Mouse (Mus musculus) heart, adult 2 months (tissue): ENCODE data around the gene Rin2. TPM values are rescaled to one million over a fixed set of nuclear protein-coding genes. Genes with fewer than 3 reads are reported as not detected.

Source experiments
- DNase-seq, 2 experiments: peaks; one replicate each; pipeline ENCODE4 v3.0.0; 2021
- H3K27ac ChIP-seq: fragments of 200-600 bp; 2 replicates; pipeline ENCODE4 v1.8.1; 2022
- H3K27me3 ChIP-seq: fragments of 200-500 bp; 2 replicates; pipeline ENCODE4 v1.6.1; 2012; ENCODE audit warnings: mild to moderate bottlenecking, low read length, inconsistent platforms, mixed read lengths; ENCODE audit not compliant: control insufficient read depth, insufficient read depth
- H3K36me3 ChIP-seq: fragments of 200-500 bp; 2 replicates; pipeline ENCODE4 v1.6.1; 2012; ENCODE audit warnings: low read length, inconsistent platforms; ENCODE audit not compliant: control insufficient read depth, insufficient read depth
- H3K4me1 ChIP-seq: fragments of 200-500 bp; 2 replicates; pipeline ENCODE4 v1.6.1; 2011; ENCODE audit warnings: low read length; ENCODE audit not compliant: control insufficient read depth, insufficient read depth
- H3K4me3 ChIP-seq: fragments of 200-600 bp; 2 replicates; pipeline ENCODE4 v1.8.1; 2022
- H3K79me2 ChIP-seq: fragments of 200-500 bp; replicated peaks from 2 replicates; pipeline ENCODE4 v1.6.1; 2012; ENCODE audit warnings: mild to moderate bottlenecking, inconsistent platforms, low read length, moderate library complexity, mixed read lengths; ENCODE audit not compliant: control insufficient read depth, insufficient read depth
- H3K9ac ChIP-seq: fragments of 200-500 bp; 2 replicates; pipeline ENCODE4 v1.6.1; 2012; ENCODE audit warnings: low read depth, mild to moderate bottlenecking, control low read depth, inconsistent platforms, low read length, mixed read lengths
- CTCF ChIP-seq: fragments of 200-600 bp; IDR thresholded peaks from 2 replicates; pipeline ENCODE4 v1.8.1; 2022; ENCODE audit warnings: antibody characterized with exemption, mild to moderate bottlenecking, moderate library complexity
- EP300 ChIP-seq: fragments of 200-500 bp; IDR thresholded peaks from 2 replicates; pipeline ENCODE4 v1.6.1; 2011; ENCODE audit warnings: low read depth, low read length, control low read depth; ENCODE audit not compliant: insufficient read depth
- POLR2A ChIP-seq: fragments of 200-500 bp; IDR thresholded peaks from 2 replicates; pipeline ENCODE4 v1.6.1; 2011; ENCODE audit warnings: mild to moderate bottlenecking, low read depth, low read length, control low read depth; ENCODE audit not compliant: insufficient read depth
- WGBS: fragments of 180-500 bp; shearing (Covaris S2); methylation state at CpG from one replicate; pipeline ENCODE4 v1.1.7; 2018; 5-methylcytosine and 5-hydroxymethylcytosine counted together
- intact Hi-C: fragments of 180-260 bp; cut with DNase I; formaldehyde crosslinking; loops from one replicate; pipeline ENCODE4 v1.15.1; 2025
- polyA plus RNA-seq: library from polyadenylated mRNA; depleted of rRNA; stranded (reverse); fragments of >200 nt; gene quantifications from 2 replicates; pipeline ENCODE4 v1.2.3, GENCODE M21; 2012
- total RNA-seq, 2 experiments: library from RNA; stranded (reverse); gene quantifications; 2 replicates each; pipeline ENCODE4 v1.2.3; 2021

The Rin2 gene
- total and polyA plus RNA-seq, 3 experiments: 9.0 to 20.2 (median 18.8) TPM

DNA sequence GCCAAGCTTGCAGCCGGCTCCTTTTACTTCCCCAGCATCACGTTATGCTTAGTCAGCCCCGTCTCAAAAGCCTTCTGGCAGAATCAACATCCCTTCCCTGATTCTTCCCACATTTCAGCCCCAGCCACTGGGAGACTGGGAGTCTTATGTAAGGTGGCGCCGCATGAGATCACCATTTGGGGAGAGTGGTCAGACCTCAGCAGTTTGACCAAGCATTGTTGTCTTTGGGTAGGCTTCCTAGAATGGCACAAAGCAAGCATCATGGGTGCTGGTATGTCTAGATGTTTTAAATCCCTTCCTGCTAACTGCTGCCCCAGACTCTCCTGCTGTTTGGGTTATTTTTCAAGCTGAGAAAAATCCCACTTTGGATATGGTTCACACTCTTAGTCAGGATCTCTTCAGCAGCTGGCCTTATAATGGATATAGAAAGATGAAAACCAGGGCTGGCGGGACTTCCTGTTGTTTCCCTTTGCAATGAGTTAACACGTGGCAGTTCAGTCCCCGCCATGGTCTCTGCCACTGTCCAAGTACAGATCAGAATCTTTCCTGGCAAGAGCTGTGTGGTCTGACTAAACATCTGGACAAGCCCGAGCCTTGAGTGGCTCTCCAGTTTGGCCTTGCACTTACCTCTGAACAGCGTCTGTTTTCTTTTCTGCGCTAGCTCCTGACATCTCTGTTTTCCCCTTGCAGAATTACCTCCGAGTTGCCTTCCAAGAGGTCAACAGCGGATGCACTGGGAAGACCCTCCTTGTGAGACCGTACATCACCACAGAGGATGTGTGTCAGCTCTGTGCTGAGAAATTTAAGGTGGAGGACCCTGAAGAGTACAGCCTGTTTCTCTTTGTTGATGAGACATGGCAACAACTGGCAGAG lies 210.1 kb downstream of the Rin2 start:
- no peak overlapping the region for H3K4me3 ChIP-seq
- intact Hi-C loops: loop anchor here (2.0 to 5.0 kb wide), 3 partner anchors 33 to 88 kb away; no protein-coding TSS in a partner anchor
- H3K4me1 ChIP-seq: peaks cover 56% of the 10 kb centered on the region

GRCm38 (mm10) chr2:145887937-145888765 lies 213.1 kb downstream of the Rin2 start:
- H3K36me3 ChIP-seq: peaks cover 44% of the 10 kb centered on the region
- H3K9ac ChIP-seq: no peak overlapping the region
- H3K27ac ChIP-seq: peak overlapping the region; percentile 92
- intact Hi-C loops: loop anchor here (1.0 to 5.0 kb wide), 3 partner anchors 15 to 36 kb away; no protein-coding TSS in a partner anchor
- TF ChIP-seq POLR2A (no peak; the same call in 1 of the 2 replicates), EP300 (peak; percentile 86), CTCF (peak; percentile 76)
- H3K4me1 ChIP-seq: peaks cover 46% of the 10 kb centered on the region
- H3K4me3 ChIP-seq: no peak overlapping the region
- 4% methylated on average over 14 of the region's 14 CpGs for WGBS
- H3K79me2 ChIP-seq: no peaks in the 10 kb centered on the region
- no peaks in the 10 kb centered on the region for H3K27me3 ChIP-seq
- DNase-seq: peak; percentile 76 to 85

More for the DNA sequence above, 210.1 kb downstream of the Rin2 start:
- Histone ChIP-seq H3K27me3 (no peaks in the 10 kb centered on the region), H3K79me2 (no peaks in the 10 kb centered on the region), H3K27ac (peak overlapping the region; percentile 79), H3K9ac (peak overlapping the region; percentile 19; the same call in 1 of the 2 replicates), H3K36me3 (peaks cover 60% of the 10 kb centered on the region)
- peak; percentile 57 to 78 for DNase-seq
- TF ChIP-seq CTCF (no peak), EP300 (peak; percentile 86), POLR2A (no peak)
- 23% methylated on average over 14 of the region's 14 CpGs for WGBS

GRCm38 (mm10) chr2:145888766-145889480 lies 213.9 kb downstream of the Rin2 start:
- intact Hi-C loops: loop anchor here (1.0 to 5.0 kb wide), 3 partner anchors 14 to 37 kb away; no protein-coding TSS in a partner anchor
- Histone ChIP-seq H3K36me3 (peaks cover 37% of the 10 kb centered on the region), H3K4me3 (no peak overlapping the region), H3K9ac (no peak overlapping the region), H3K27me3 (no peaks in the 10 kb centered on the region), H3K79me2 (no peaks in the 10 kb centered on the region), H3K27ac (peak overlapping the region; percentile 92), H3K4me1 (peaks cover 40% of the 10 kb centered on the region)
- peak; percentile 47 to 53 for DNase-seq
- 25% methylated on average over 6 of the region's 6 CpGs for WGBS
- TF ChIP-seq POLR2A (no peak; the same call in 1 of the 2 replicates), EP300 (no peak), CTCF (no peak)

DNA sequence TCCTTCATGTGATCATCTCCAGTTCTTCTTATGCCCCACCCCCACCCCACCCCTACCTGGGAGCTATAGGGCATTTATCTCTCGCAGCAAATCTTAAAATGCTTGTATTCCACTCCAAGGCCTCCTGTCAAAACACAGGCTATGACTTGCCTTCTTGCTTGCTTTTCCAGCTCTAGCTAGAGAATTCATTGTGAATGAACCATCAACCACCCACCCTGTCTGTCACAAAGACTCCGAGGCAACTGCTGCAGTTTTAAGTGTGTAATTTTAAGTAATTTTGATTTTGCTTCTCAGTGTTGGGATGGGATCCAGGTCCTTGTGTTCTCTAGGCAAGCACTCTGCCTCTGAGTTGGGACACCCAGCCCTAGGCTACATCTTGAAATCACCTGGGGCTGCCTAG lies 215.6 kb downstream of the Rin2 start:
- no peaks in the 10 kb centered on the region for H3K27me3 ChIP-seq
- peaks cover 23% of the 10 kb centered on the region for H3K36me3 ChIP-seq
- H3K4me3 ChIP-seq: no peak overlapping the region
- no peak for DNase-seq
- H3K9ac ChIP-seq: no peak overlapping the region
- peaks cover 26% of the 10 kb centered on the region for H3K4me1 ChIP-seq
- TF ChIP-seq POLR2A: no peak
- TF ChIP-seq CTCF: no peak
- no peak for TF ChIP-seq EP300
- no peak overlapping the region; the same call in 1 of the 2 replicates for H3K27ac ChIP-seq
- H3K79me2 ChIP-seq: no peaks in the 10 kb centered on the region
- intact Hi-C loops: no loop called here
- WGBS: 84% methylated on average over 2 of the region's 2 CpGs

DNA sequence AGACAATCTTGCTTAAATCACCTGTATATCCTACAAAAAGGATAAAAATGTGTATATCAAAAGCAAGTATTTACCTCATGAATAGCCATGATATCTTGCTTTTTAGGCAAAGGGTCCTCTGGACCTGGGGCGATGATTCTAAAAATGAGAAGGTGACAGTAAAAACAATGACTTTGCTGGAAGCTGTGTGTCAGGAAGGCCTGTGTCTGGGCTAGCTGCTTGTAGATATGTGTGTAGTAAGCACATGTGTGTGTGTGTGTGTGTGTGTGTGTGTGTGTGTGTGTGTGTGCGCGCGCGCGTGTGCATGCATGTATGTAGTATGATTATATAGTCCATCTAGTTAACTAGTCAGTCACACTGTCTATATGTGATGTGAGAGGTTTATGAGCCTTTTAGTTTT lies 218.7 kb downstream of the Rin2 start:
- Histone ChIP-seq H3K9ac (no peak overlapping the region), H3K79me2 (no peaks in the 10 kb centered on the region), H3K36me3 (peaks cover 5% of the 10 kb centered on the region), H3K27me3 (no peaks in the 10 kb centered on the region), H3K4me3 (no peak overlapping the region), H3K4me1 (peaks cover 8% of the 10 kb centered on the region), H3K27ac (no peak overlapping the region)
- WGBS: 98% methylated on average over 6 of the region's 6 CpGs
- intact Hi-C loops: no loop called here
- DNase-seq: no peak
- TF ChIP-seq POLR2A (no peak), EP300 (no peak), CTCF (no peak)
